Mouse (Mus musculus) limb, embryonic 14.5 days (tissue): ENCODE measurements around the gene Xlr5a. TPM values are rescaled to one million over a fixed set of nuclear protein-coding genes. Genes with fewer than 3 reads are reported as not detected.
"Not testable (repeated sequence)": the region's sequence is repeated elsewhere in the genome, so short reads cannot be mapped to it uniquely, and the experiment has no call there.

Source experiments
- ATAC-seq: fragments of 200-750 bp; cut with Nextera tagmentation; 2 replicates; pipeline ENCODE4 v1.8.0; 2017; ENCODE audit warnings: low read depth, moderate number of reproducible peaks, moderate TSS enrichment; ENCODE audit not compliant: low FRiP score
- DNase-seq: peaks from one replicate; pipeline ENCODE4 v3.0.0-alpha.2; 2015; ENCODE audit warnings: low spot score
- H3K27ac ChIP-seq: fragments of 300-500 bp; sonication (generic); replicated peaks from 2 replicates; pipeline ENCODE4 v1.5.1; 2014; ENCODE audit warnings: low read depth, mild to moderate bottlenecking, low read length, moderate library complexity, mixed read lengths
- H3K27me3 ChIP-seq: fragments of 300-500 bp; sonication (generic); 2 replicates; pipeline ENCODE4 v1.6.1; 2014; ENCODE audit warnings: low read length, mixed read lengths; ENCODE audit not compliant: control insufficient read depth, insufficient read depth
- H3K36me3 ChIP-seq: fragments of 300-500 bp; sonication (generic); 2 replicates; pipeline ENCODE4 v1.6.1; 2014; ENCODE audit warnings: mild to moderate bottlenecking, low read length, moderate library complexity, mixed read lengths; ENCODE audit not compliant: control insufficient read depth, insufficient read depth
- H3K4me1 ChIP-seq: fragments of 300-500 bp; sonication (generic); 2 replicates; pipeline ENCODE4 v1.6.1; 2014; ENCODE audit warnings: antibody characterized with exemption, low read length, mixed read lengths; ENCODE audit not compliant: control insufficient read depth, insufficient read depth
- H3K4me2 ChIP-seq: fragments of 300-500 bp; sonication (generic); replicated peaks from 2 replicates; pipeline ENCODE4 v1.6.1; 2014; ENCODE audit warnings: low read depth, mild to moderate bottlenecking, low read length, moderate library complexity; ENCODE audit not compliant: severe bottlenecking
- H3K4me3 ChIP-seq: fragments of 300-500 bp; sonication (generic); replicated peaks from 2 replicates; pipeline ENCODE4 v1.5.1; 2014; ENCODE audit warnings: low read length
- H3K9ac ChIP-seq: fragments of 300-500 bp; sonication (generic); 2 replicates; pipeline ENCODE4 v1.6.1; 2014; ENCODE audit warnings: mild to moderate bottlenecking, low read depth, low read length, moderate library complexity; ENCODE audit not compliant: severe bottlenecking
- H3K9me3 ChIP-seq: fragments of 300-500 bp; sonication (generic); 2 replicates; pipeline ENCODE4 v1.6.1; 2016; ENCODE audit warnings: low read length; ENCODE audit not compliant: control insufficient read depth
- POLR2A ChIP-seq: fragments of 200-500 bp; IDR thresholded peaks from 2 replicates; pipeline ENCODE4 v1.8.0; 2012; ENCODE audit warnings: inconsistent platforms, mild to moderate bottlenecking, moderate library complexity, borderline replicate concordance; ENCODE audit not compliant: insufficient read depth, insufficient read length; ENCODE audit errors: extremely low read depth
- WGBS: fragments of 180-500 bp; shearing (Covaris S2); extraction: QIAGEN DNeasy Blood & Tissue Kit; methylation state at CpG from one replicate; pipeline ENCODE4 v1.1.7; 2014; 5-methylcytosine and 5-hydroxymethylcytosine counted together
- polyA plus RNA-seq, 2 experiments: library from polyadenylated mRNA; depleted of rRNA in 1 of 2; stranded (reverse) in 1 of 2; unstranded in 1 of 2; fragments of >200 nt; fragmentation: Nextera tagmentation in 1 of 2; extraction: Ambion mirVana in 1 of 2; gene quantifications; 2 replicates each; pipeline versions ENCODE4 v1.2.1 to v1.2.3; 2012 to 2014

Gene Xlr5a
- polyA plus RNA-seq, 2 experiments = 0.06 to 0.12 TPM

- no peak for ATAC-seq
- Histone ChIP-seq H3K9ac (peak overlapping the region; percentile 66; the same call in 1 of the 2 replicates), H3K9me3 (no peaks in the 10 kb centered on the region), H3K27ac (no peak overlapping the region), H3K4me3 (peak overlapping the region; percentile 56), H3K4me2 (peak overlapping the region; percentile 75), H3K36me3 (no peaks in the 10 kb centered on the region), H3K27me3 (peaks cover 4% of the 10 kb centered on the region; the same call in 1 of the 2 replicates), H3K4me1 (no peaks in the 10 kb centered on the region)
- TF ChIP-seq POLR2A = no peak
- DNase-seq = no peak
- 48% methylated on average over 3 of the region's 3 CpGs for WGBS
Observed at GRCm38 (mm10) chrX:73229288-73229687, 63.5 kb downstream of the Xlr5a start.

- peak; percentile 13 for DNase-seq
- no peaks in the 10 kb centered on the region for H3K36me3 ChIP-seq
- no peaks in the 10 kb centered on the region for H3K9me3 ChIP-seq
- TF ChIP-seq POLR2A = no peak
- H3K27me3 ChIP-seq = peaks cover 4% of the 10 kb centered on the region; the same call in 1 of the 2 replicates
- H3K4me2 ChIP-seq = peak overlapping the region; percentile 75
- H3K4me3 ChIP-seq = peak overlapping the region; percentile 56
- 17% methylated on average over 10 of the region's 51 CpGs for WGBS
- H3K4me1 ChIP-seq = no peaks in the 10 kb centered on the region
- peak overlapping the region; percentile 66 for H3K9ac ChIP-seq
- H3K27ac ChIP-seq = peak overlapping the region; percentile 73
- ATAC-seq = peak; percentile 48
Observed at GRCm38 (mm10) chrX:73228606-73229214, 64.1 kb downstream of the Xlr5a start.

- peak; percentile 66 for DNase-seq
- H3K36me3 ChIP-seq = no peaks in the 10 kb centered on the region
- WGBS = 16% methylated on average over 25 of the region's 39 CpGs
- TF ChIP-seq POLR2A = peak; percentile 53; the same call in 1 of the 2 replicates
- H3K9ac ChIP-seq = peak within 1 kb of the TSS; percentile 66
- H3K27ac ChIP-seq = peak within 1 kb of the TSS; percentile 73
- no peaks in the 10 kb centered on the region for H3K9me3 ChIP-seq
- peaks cover 4% of the 10 kb centered on the region; the same call in 1 of the 2 replicates for H3K27me3 ChIP-seq
- peak within 1 kb of the TSS; percentile 56 for H3K4me3 ChIP-seq
- H3K4me1 ChIP-seq = no peaks in the 10 kb centered on the region
- peak; percentile 94 for ATAC-seq
- peak within 1 kb of the TSS; percentile 75 for H3K4me2 ChIP-seq
Observed at GRCm38 (mm10) chrX:73227914-73228605, 64.7 kb downstream of the Xlr5a start, which contains the start of gene F8a. TSS of gene F8a (plus strand) at chrX:73228291.

GRCm38 (mm10) chrX:73225365-73225764, 67.4 kb downstream of the Xlr5a start:
- no peak for TF ChIP-seq POLR2A
- no peaks in the 10 kb centered on the region for H3K36me3 ChIP-seq
- DNase-seq = no peak
- no peak overlapping the region for H3K4me2 ChIP-seq
- no peaks in the 10 kb centered on the region for H3K4me1 ChIP-seq
- H3K4me3 ChIP-seq = no peak overlapping the region
- peaks cover 4% of the 10 kb centered on the region; the same call in 1 of the 2 replicates for H3K27me3 ChIP-seq
- H3K9me3 ChIP-seq = no peaks in the 10 kb centered on the region
- 52% methylated on average over 1 of the region's 1 CpGs for WGBS
- no peak overlapping the region for H3K27ac ChIP-seq
- ATAC-seq = no peak
- H3K9ac ChIP-seq = no peak overlapping the region

DNA sequence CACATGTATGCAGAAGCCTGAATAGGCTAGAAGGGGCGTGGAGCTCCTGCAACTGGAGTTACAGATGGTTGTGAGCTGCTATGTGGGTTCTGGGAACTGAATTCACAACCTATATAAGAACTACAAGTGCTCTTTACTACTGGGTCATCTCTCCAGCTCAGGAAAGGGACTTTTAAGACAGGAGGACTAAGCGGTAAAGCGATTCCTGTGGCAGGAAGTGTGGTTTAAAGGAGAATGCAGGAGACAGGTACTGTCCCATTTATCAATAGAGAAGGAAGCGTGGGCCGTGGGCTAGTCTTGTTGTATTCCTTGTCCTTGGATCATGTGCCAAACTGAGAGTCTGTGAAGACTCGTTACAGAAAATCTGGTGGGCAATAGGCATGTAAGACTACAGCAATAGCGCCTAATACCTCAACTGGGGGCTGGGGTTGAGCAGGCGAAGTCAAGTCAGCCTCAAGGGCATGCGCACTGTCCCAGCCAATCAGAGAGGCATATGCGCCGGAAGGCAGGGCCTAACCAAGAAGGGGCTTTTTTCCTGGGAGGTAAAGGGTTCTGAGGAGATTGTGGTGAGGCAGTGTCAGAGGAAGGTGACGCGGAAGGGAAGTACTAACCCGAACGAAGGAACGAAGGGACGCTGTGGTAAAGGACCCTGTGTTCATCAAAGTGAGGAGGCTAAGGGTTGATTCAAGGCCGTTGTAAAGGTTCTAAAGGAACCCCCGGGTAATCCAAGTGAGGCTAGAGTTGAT, 78.8 kb downstream of the Xlr5a start, which contains the start of gene Xlr4b:
Gene Xlr4b, plus strand, starts transcription at position 515 of the 746 bp plus-strand sequence.
- not testable (repeated sequence) for H3K27me3 ChIP-seq, H3K27ac ChIP-seq, DNase-seq, H3K36me3 ChIP-seq, H3K4me3 ChIP-seq, H3K9ac ChIP-seq, ATAC-seq, H3K4me2 ChIP-seq, H3K4me1 ChIP-seq, H3K9me3 ChIP-seq
- WGBS = 74% methylated on average over 10 of the region's 19 CpGs

DNA sequence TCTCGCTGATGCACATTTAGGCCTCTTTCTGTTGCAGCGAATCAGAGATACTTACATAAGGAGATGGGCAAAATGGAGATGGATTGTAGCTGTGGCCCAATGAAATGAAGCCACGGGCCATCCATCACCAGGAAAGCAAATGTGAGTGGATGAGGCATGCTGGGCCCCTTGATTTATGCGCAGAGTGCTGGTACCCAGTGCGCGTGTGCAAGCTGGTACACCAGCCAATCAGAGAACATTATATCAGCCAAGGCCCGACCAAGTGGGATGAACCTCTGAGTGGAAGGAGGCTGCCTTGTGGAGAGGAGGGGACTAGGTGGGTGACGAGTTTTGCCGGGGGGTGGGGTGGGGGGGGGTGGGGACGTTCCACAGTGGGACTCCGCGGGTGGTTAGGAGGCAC, 100.8 kb downstream of the Xlr5a start, which contains the start of gene Xlr3b:
Gene Xlr3b, plus strand, starts transcription at position 274 of the 400 bp plus-strand sequence.
- not testable (repeated sequence) for H3K4me3 ChIP-seq, ATAC-seq, H3K9me3 ChIP-seq, H3K27ac ChIP-seq, H3K27me3 ChIP-seq, H3K9ac ChIP-seq, H3K36me3 ChIP-seq, H3K4me1 ChIP-seq, DNase-seq, H3K4me2 ChIP-seq
- WGBS = 85% methylated on average over 8 of the region's 12 CpGs

- not testable (repeated sequence) for H3K4me2 ChIP-seq, H3K4me3 ChIP-seq, H3K4me1 ChIP-seq, H3K9me3 ChIP-seq, H3K27ac ChIP-seq, DNase-seq, H3K9ac ChIP-seq, H3K27me3 ChIP-seq, H3K36me3 ChIP-seq, ATAC-seq
- 80% methylated on average over 2 of the region's 15 CpGs for WGBS
Observed at GRCm38 (mm10) chrX:73176889-73177288, 115.9 kb downstream of the Xlr5a start, which contains the start of gene Spin2d. TSS of gene Spin2d (minus strand) at chrX:73176989.
